Mouse (Mus musculus) C2C12 (cell line): Measurements from ENCODE around the gene Scyl3. TPM values are rescaled to one million over a fixed set of nuclear protein-coding genes. Genes with fewer than 3 reads are reported as not detected.

Experiments
- H3K27me3 ChIP-seq: one replicate; pipeline ENCODE4 v1.6.1; 2011; ENCODE audit not compliant: control insufficient read depth, insufficient read depth, insufficient read length
- H3K36me3 ChIP-seq: one replicate; pipeline ENCODE4 v1.6.1; 2011; ENCODE audit not compliant: control insufficient read depth, insufficient read depth
- H3K4me3 ChIP-seq: one replicate; pipeline ENCODE4 v1.5.1; 2011; ENCODE audit warnings: mild to moderate bottlenecking, control low read depth; ENCODE audit not compliant: poor library complexity, insufficient read depth, severe bottlenecking
- H3K79me2 ChIP-seq: one replicate; pipeline ENCODE4 v1.6.1; 2011; ENCODE audit not compliant: control insufficient read depth, insufficient read depth
- H3K79me3 ChIP-seq: one replicate; pipeline ENCODE4 v1.6.1; 2011; ENCODE audit warnings: low read depth, control low read depth
- H3ac ChIP-seq: one replicate; pipeline ENCODE3; 2011; ENCODE audit warnings: low read depth; ENCODE audit not compliant: control insufficient read depth, insufficient read length
- CEBPB ChIP-seq: IDR thresholded peaks from one replicate; pipeline ENCODE4 v1.6.1; 2011; ENCODE audit warnings: low read depth, mild to moderate bottlenecking, control low read depth, moderate library complexity
- CTCF ChIP-seq: IDR thresholded peaks from one replicate; pipeline ENCODE4 v1.5.1; 2011; ENCODE audit not compliant: control insufficient read depth, insufficient read depth, insufficient read length
- FOSL1 ChIP-seq: IDR thresholded peaks from one replicate; pipeline ENCODE4 v1.8.0; 2011; ENCODE audit warnings: mild to moderate bottlenecking, low read length; ENCODE audit not compliant: poor library complexity, insufficient read depth, severe bottlenecking
- MAX ChIP-seq: IDR thresholded peaks from one replicate; pipeline ENCODE4 v1.6.1; 2011; ENCODE audit warnings: mild to moderate bottlenecking, control low read depth
- MYOD1 ChIP-seq: IDR thresholded peaks from one replicate; pipeline ENCODE4 v1.6.1; 2011; ENCODE audit warnings: low read depth; ENCODE audit not compliant: control insufficient read depth, insufficient read length
- MYOG ChIP-seq: IDR thresholded peaks from one replicate; pipeline ENCODE4 v1.6.1; 2011; ENCODE audit not compliant: control insufficient read depth, insufficient read length; ENCODE audit errors: extremely low read depth
- USF1 ChIP-seq: IDR thresholded peaks from one replicate; pipeline ENCODE4 v1.6.1; 2011; ENCODE audit warnings: low read depth, mild to moderate bottlenecking, control low read depth, moderate library complexity
- long read RNA-seq, 2 experiments: library from polyadenylated mRNA; unstranded; transcript quantifications; one replicate each; pipeline ENCODE4 v2.0.0; 2019 to 2020
- polyA plus RNA-seq: library from polyadenylated mRNA; unstranded; fragments of >200 nt; fragmentation: generic; extraction: Trizol; gene quantifications from one replicate; pipeline ENCODE4 v1.2.1, GENCODE M21; 2012; ENCODE audit warnings: missing spikeins

Gene Scyl3
- 4.4 TPM for polyA plus RNA-seq
- long read RNA-seq, experiment 1, full-length matches to known transcripts: 2 of 7 reads
- long read RNA-seq, experiment 1, partial matches to known transcripts: 0 of 7 reads
- long read RNA-seq, experiment 1, other reads (novel, unspliced or antisense): 5 of 7 reads
- long read RNA-seq, experiment 2, full-length matches to known transcripts: 39 of 93 reads
- long read RNA-seq, experiment 2, partial matches to known transcripts: 24 of 93 reads
- long read RNA-seq, experiment 2, other reads (novel, unspliced or antisense): 30 of 93 reads

GRCm38 (mm10) chr1:163928846-163929245, at the start of gene Scyl3:
TSS of gene Scyl3 (plus strand) at chr1:163929100.
- H3K27me3 ChIP-seq: no peaks in the 10 kb centered on the region
- H3K4me3 ChIP-seq: peak within 1 kb of the TSS; percentile 71
- H3ac ChIP-seq: peak within 1 kb of the TSS; percentile 88
- TF ChIP-seq MYOD1 (no peak), USF1 (no peak), CEBPB (no peak), FOSL1 (no peak), MYOG (no peak), MAX (no peak), CTCF (no peak)
- H3K79me3 ChIP-seq: peaks cover 10% of the 10 kb centered on the region
- peaks cover 8% of the 10 kb centered on the region for H3K36me3 ChIP-seq
- peaks cover 29% of the 10 kb centered on the region for H3K79me2 ChIP-seq

- Histone ChIP-seq H3K4me3 (no peak overlapping the region), H3K27me3 (no peaks in the 10 kb centered on the region), H3ac (no peak overlapping the region), H3K79me3 (no peaks in the 10 kb centered on the region), H3K79me2 (no peaks in the 10 kb centered on the region), H3K36me3 (no peaks in the 10 kb centered on the region)
- TF ChIP-seq MAX: no peak
- TF ChIP-seq FOSL1: no peak
- no peak for TF ChIP-seq CEBPB
- no peak for TF ChIP-seq CTCF
- no peak for TF ChIP-seq MYOG
- no peak for TF ChIP-seq MYOD1
- TF ChIP-seq USF1: no peak
Measured at GRCm38 (mm10) chr1:163889629-163890028, 39.3 kb upstream of the Scyl3 start.

DNA sequence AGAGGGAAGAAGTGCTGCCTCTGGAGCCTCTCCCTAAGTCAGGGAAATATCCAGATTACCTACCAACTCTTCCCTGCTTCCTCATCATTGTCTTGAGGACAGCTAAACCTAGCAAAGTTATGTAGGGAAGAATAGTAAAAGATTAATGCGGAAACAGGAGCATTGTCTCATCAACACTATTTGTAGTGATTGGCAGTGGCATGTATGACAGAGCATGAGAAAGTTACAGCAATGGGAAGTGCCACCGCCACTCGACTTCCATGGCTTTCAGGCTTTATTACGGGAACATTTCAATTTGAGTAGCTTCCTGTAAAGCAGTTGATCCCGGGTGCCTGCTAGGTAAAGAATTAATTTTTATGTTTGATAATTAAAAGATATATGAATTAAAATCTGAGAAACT, 35.6 kb upstream of the Scyl3 start:
- Histone ChIP-seq H3ac (no peak overlapping the region), H3K27me3 (no peaks in the 10 kb centered on the region), H3K79me3 (no peaks in the 10 kb centered on the region), H3K36me3 (no peaks in the 10 kb centered on the region), H3K4me3 (no peak overlapping the region), H3K79me2 (no peaks in the 10 kb centered on the region)
- no peak for TF ChIP-seq MAX
- no peak for TF ChIP-seq USF1
- TF ChIP-seq MYOD1: no peak
- no peak for TF ChIP-seq MYOG
- no peak for TF ChIP-seq CTCF
- TF ChIP-seq CEBPB: no peak
- TF ChIP-seq FOSL1: no peak

- H3ac ChIP-seq: no peak overlapping the region
- TF ChIP-seq FOSL1 (no peak), MAX (no peak), CEBPB (no peak), USF1 (no peak), CTCF (no peak)
- H3K4me3 ChIP-seq: no peak overlapping the region
Measured at GRCm38 (mm10) chr1:163893774-163894527, 34.9 kb upstream of the Scyl3 start.

DNA sequence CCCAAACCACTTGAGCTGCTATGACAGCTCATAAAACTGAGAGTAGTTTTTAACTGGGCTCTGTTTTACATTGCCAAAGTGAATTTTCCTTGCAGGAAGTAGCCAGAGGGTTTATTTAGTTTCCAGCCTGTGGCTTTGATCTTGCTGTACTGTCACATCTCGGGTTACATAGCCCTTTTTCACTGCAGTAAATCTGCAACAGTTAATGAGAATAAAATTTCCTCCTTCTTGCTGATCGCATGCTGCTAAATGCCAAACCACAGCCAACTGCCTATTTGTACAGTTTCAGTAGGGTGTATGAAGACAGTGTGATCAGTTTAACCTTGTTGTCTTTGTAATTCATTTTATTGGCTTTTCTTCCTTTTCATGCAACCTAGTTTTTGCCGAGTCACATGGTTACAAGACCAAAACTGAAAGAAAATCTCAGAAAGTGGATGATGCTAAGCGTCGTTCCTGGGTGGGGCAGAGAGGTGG, 30.6 kb upstream of the Scyl3 start:
- H3K27me3 ChIP-seq: no peaks in the 10 kb centered on the region

More at GRCm38 (mm10) chr1:163893774-163894527, 34.9 kb upstream of the Scyl3 start:
- Histone ChIP-seq H3K79me2 (no peaks in the 10 kb centered on the region), H3K79me3 (no peaks in the 10 kb centered on the region), H3K27me3 (no peaks in the 10 kb centered on the region), H3K36me3 (no peaks in the 10 kb centered on the region)

GRCm38 (mm10) chr1:163899575-163899974, 29.3 kb upstream of the Scyl3 start:
- Histone ChIP-seq H3K79me3 (no peaks in the 10 kb centered on the region), H3K36me3 (no peaks in the 10 kb centered on the region)
- TF ChIP-seq MYOG (no peak), MAX (no peak), CEBPB (no peak), FOSL1 (no peak), USF1 (no peak), CTCF (no peak), MYOD1 (no peak)

More for the DNA sequence above, 30.6 kb upstream of the Scyl3 start:
- no peaks in the 10 kb centered on the region for H3K36me3 ChIP-seq
- no peak overlapping the region for H3ac ChIP-seq
- no peaks in the 10 kb centered on the region for H3K79me3 ChIP-seq
- H3K79me2 ChIP-seq: no peaks in the 10 kb centered on the region
- TF ChIP-seq CTCF: no peak
- TF ChIP-seq CEBPB: no peak
- no peak for TF ChIP-seq USF1
- no peak for TF ChIP-seq MAX
- TF ChIP-seq MYOD1: no peak
- no peak overlapping the region for H3K4me3 ChIP-seq

More at GRCm38 (mm10) chr1:163899575-163899974, 29.3 kb upstream of the Scyl3 start:
- Histone ChIP-seq H3K4me3 (no peak overlapping the region), H3K27me3 (no peaks in the 10 kb centered on the region), H3ac (no peak overlapping the region), H3K79me2 (no peaks in the 10 kb centered on the region)
